Mouse (Mus musculus) liver, adult 2 months (tissue): Measurements from ENCODE around the gene Tarbp1.

Source experiments
- CTCF ChIP-seq: fragments of 200-500 bp; IDR thresholded peaks from 2 replicates; pipeline ENCODE4 v1.5.1; 2011; ENCODE audit warnings: low read depth, low read length, control low read depth
- POLR2A ChIP-seq: fragments of 200-500 bp; IDR thresholded peaks from 2 replicates; pipeline ENCODE4 v1.6.1; 2011; ENCODE audit warnings: low read length, control low read depth; ENCODE audit not compliant: insufficient read depth; ENCODE audit errors: extremely low read depth

DNA sequence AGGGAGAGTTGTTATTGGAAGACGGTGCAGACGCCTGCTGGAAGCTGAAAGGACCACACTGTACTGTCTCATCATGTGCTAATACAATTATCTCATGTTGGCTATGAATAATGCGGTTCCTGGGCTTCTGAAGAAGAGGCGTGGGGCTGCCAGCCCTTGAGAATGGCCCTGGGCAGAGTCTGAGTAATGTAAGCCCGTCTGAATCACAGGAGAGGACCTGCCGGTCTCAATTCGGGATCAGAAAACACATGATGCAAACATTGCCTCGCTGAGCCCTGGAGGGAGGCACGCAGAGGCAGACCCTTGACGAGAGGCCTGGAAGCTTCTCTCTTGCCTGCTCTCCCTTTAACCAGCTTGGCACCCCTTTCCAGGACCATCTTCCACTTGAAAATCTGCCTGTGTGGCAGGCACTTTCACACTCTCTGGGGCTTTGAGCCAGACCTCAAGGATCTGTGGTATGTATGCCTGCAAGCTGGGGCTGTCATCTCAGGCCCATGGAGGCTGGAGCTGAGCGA lies 48.3 kb upstream of the Tarbp1 start:
- TF ChIP-seq CTCF: no peak
- TF ChIP-seq POLR2A: no peak
